Mouse (Mus musculus) embryo, embryonic 9.5 days (tissue): Measurements from ENCODE around the gene Pdzd2.
A peak's percentile ranks its signal among the peaks of the same experiment; 100 is the strongest.

Source experiments
- DNase-seq: peaks from one replicate; pipeline ENCODE4 v3.0.0-alpha.2; 2017; ENCODE audit errors: extremely low spot score

Pdzd2 gene

GRCm38 (mm10) chr15:12533254-12533653 lies 206.5 kb downstream of the Pdzd2 start:
- no peak for DNase-seq

- DNase-seq, result no peak
Observed at GRCm38 (mm10) chr15:12532568-12532967, 207.2 kb downstream of the Pdzd2 start.

GRCm38 (mm10) chr15:12522810-12523209 lies 216.9 kb downstream of the Pdzd2 start:
- no peak for DNase-seq

GRCm38 (mm10) chr15:12520292-12520691 lies 219.4 kb downstream of the Pdzd2 start:
- DNase-seq, result no peak

- no peak for DNase-seq
Observed at GRCm38 (mm10) chr15:12518370-12518973, 221.3 kb downstream of the Pdzd2 start.

- no peak for DNase-seq
Observed at GRCm38 (mm10) chr15:12517314-12517813, 222.4 kb downstream of the Pdzd2 start.

GRCm38 (mm10) chr15:12515272-12515844 lies 224.4 kb downstream of the Pdzd2 start:
- DNase-seq, result no peak

GRCm38 (mm10) chr15:12513526-12513925 lies 226.2 kb downstream of the Pdzd2 start:
- DNase-seq, result no peak

GRCm38 (mm10) chr15:12508765-12509377 lies 230.9 kb downstream of the Pdzd2 start:
- no peak for DNase-seq

- no peak for DNase-seq
Observed at GRCm38 (mm10) chr15:12507523-12507922, 232.2 kb downstream of the Pdzd2 start.

GRCm38 (mm10) chr15:12506514-12506913 lies 233.2 kb downstream of the Pdzd2 start:
- no peak for DNase-seq

GRCm38 (mm10) chr15:12506085-12506484 lies 233.6 kb downstream of the Pdzd2 start:
- no peak for DNase-seq

GRCm38 (mm10) chr15:12505556-12505955 lies 234.2 kb downstream of the Pdzd2 start:
- DNase-seq, result no peak

GRCm38 (mm10) chr15:12503907-12504306 lies 235.8 kb downstream of the Pdzd2 start:
- no peak for DNase-seq

- no peak for DNase-seq
Observed at GRCm38 (mm10) chr15:12501924-12502548, 237.7 kb downstream of the Pdzd2 start.

GRCm38 (mm10) chr15:12500674-12501073 lies 239.1 kb downstream of the Pdzd2 start:
- DNase-seq, result no peak

GRCm38 (mm10) chr15:12494084-12494483 lies 245.6 kb downstream of the Pdzd2 start:
- no peak for DNase-seq

- DNase-seq, result no peak
Observed at GRCm38 (mm10) chr15:12493258-12493657, 246.5 kb downstream of the Pdzd2 start.

GRCm38 (mm10) chr15:12490969-12491368 lies 248.8 kb downstream of the Pdzd2 start:
- DNase-seq, result no peak

- no peak for DNase-seq
Observed at GRCm38 (mm10) chr15:12490527-12490926, 249.2 kb downstream of the Pdzd2 start.

- DNase-seq, result no peak
Observed at GRCm38 (mm10) chr15:12488316-12488715, 251.4 kb downstream of the Pdzd2 start.

GRCm38 (mm10) chr15:12481261-12481660 lies 258.5 kb downstream of the Pdzd2 start:
- no peak for DNase-seq

- peak; percentile 48 for DNase-seq
Observed at GRCm38 (mm10) chr15:12480369-12480768, 259.4 kb downstream of the Pdzd2 start.
